Mouse (Mus musculus) testis, adult 2 months (tissue): ENCODE results near the gene Suv39h1. TPM values are rescaled to one million over a fixed set of nuclear protein-coding genes. Genes with fewer than 3 reads are reported as not detected.
"Not testable (repeated sequence)": the region's sequence is repeated elsewhere in the genome, so short reads cannot be mapped to it uniquely, and the experiment has no call there.

ENCODE experiments used
- H3K27ac ChIP-seq: fragments of 200-500 bp; 2 replicates; pipeline ENCODE4 v1.5.1; 2012; ENCODE audit warnings: low read depth, low read length; ENCODE audit not compliant: control insufficient read depth, insufficient read depth
- H3K27me3 ChIP-seq: fragments of 200-500 bp; 2 replicates; pipeline ENCODE4 v1.6.1; 2012; ENCODE audit warnings: mild to moderate bottlenecking, low read length, moderate library complexity; ENCODE audit not compliant: control insufficient read depth, insufficient read depth
- H3K36me3 ChIP-seq: fragments of 200-500 bp; 2 replicates; pipeline ENCODE4 v1.6.1; 2012; ENCODE audit warnings: mild to moderate bottlenecking, low read length; ENCODE audit not compliant: control insufficient read depth, insufficient read depth
- H3K4me1 ChIP-seq: fragments of 200-500 bp; 2 replicates; pipeline ENCODE4 v1.6.1; 2012; ENCODE audit warnings: low read length; ENCODE audit not compliant: control insufficient read depth, insufficient read depth
- H3K4me3 ChIP-seq: fragments of 200-500 bp; 2 replicates; pipeline ENCODE4 v1.5.1; 2012; ENCODE audit warnings: low read depth, mild to moderate bottlenecking, low read length, moderate library complexity, mixed read lengths; ENCODE audit not compliant: control insufficient read depth
- CTCF ChIP-seq: fragments of 200-500 bp; IDR thresholded peaks from 2 replicates; pipeline ENCODE4 v1.5.1; 2012; ENCODE audit warnings: low read depth, mild to moderate bottlenecking, inconsistent platforms, low read length, moderate library complexity; ENCODE audit not compliant: control insufficient read depth, insufficient read depth, insufficient replicate concordance
- POLR2A ChIP-seq: fragments of 200-500 bp; IDR thresholded peaks from 2 replicates; pipeline ENCODE4 v1.6.1; 2012; ENCODE audit warnings: low read depth, mild to moderate bottlenecking, inconsistent platforms, low read length, moderate library complexity; ENCODE audit not compliant: control insufficient read depth
- polyA plus RNA-seq: library from polyadenylated mRNA; depleted of rRNA; stranded (reverse); fragments of >200 nt; gene quantifications from 2 replicates; pipeline ENCODE4 v1.2.3, GENCODE M21; 2012

The Suv39h1 gene
- polyA plus RNA-seq, 1 experiment: 10.0 TPM

- TF ChIP-seq POLR2A (no peak), CTCF (no peak)
- no peak overlapping the region for H3K4me3 ChIP-seq
- H3K4me1 ChIP-seq: no peaks in the 10 kb centered on the region
- no peaks in the 10 kb centered on the region for H3K36me3 ChIP-seq
- no peak overlapping the region for H3K27ac ChIP-seq
- H3K27me3 ChIP-seq: no peaks in the 10 kb centered on the region
These were observed 11.1 kb upstream of the Suv39h1 start for GRCm38 (mm10) chrX:8085611-8086010.

DNA sequence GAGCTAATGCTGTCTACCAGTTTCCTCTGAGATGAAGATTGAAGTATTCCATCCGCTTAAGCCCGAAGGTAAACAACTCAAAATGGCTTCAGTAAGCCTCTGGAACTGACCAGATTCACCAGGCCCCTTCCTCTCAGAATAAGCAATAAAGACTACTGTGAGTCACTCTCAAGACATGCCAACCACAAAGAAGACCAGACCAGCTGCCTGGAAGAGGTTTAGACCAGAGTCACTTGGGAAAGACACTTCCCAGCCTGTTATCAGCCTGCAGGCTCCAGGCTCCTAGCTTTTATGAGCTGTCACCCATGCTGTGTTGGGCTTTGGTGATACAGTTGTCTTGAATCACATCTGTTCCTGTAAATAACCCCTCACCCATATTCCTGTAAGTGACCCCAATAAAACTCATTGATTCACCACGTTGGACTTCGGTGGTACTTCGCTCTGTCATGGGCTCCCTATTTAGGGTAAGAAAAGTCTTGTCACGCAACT lies 10.3 kb upstream of the Suv39h1 start:
- Histone ChIP-seq H3K4me1 (no peaks in the 10 kb centered on the region), H3K27me3 (no peaks in the 10 kb centered on the region), H3K36me3 (no peaks in the 10 kb centered on the region), H3K27ac (no peak overlapping the region), H3K4me3 (no peak overlapping the region)
- TF ChIP-seq POLR2A: no peak
- TF ChIP-seq CTCF: no peak

DNA sequence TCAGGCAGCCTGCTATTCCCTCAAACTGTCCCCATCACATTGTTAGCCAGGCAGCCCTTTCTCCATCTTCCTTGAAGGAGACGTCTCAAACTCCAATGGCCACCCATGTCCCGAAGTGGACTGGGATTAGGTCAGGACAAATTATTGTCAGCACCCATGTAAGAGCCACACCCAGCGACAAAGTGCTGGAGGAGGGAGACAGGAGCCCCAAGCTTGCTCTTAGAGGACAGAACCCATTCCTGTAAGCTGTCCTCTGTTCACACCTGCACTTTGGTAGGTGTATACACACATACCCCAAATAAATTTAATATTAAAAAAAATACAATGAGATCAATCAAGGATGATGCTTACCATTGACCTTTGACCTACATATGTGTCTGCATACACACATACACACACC lies 544 bp upstream of the Suv39h1 start:
- peak overlapping the region; percentile 94 for H3K4me3 ChIP-seq

DNA sequence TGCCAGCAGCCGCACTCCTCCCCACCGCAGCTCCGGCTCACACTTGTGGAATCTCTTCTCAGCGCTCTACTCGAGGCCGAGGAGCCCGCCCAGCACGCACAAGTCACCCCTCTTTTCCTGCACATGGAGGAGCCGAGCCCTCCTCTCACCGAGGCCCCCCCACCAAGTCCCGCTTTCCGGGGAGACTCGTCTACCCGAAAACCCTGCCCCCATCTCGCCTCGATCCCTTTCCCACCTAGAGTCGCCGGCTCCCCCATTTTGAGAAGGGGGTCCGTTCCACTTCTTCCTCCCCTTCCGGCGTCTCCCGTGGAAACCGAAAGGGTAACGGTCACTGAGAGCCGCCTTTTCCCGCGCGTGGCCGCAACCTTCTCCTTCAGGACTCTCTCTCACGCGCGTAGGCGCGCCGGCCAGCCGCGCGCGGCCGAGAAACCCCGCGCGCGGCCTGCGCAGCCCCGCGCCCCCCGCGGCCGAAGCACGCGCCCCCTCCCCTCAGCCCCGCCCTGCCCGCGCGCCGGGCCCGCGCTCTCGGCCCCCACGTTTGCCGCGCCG lies 605 bp downstream of the Suv39h1 start:
- H3K4me1 ChIP-seq: peaks cover 7% of the 10 kb centered on the region
- no peaks in the 10 kb centered on the region for H3K36me3 ChIP-seq
- H3K27me3 ChIP-seq: no peaks in the 10 kb centered on the region
- TF ChIP-seq CTCF (no peak), POLR2A (no peak)
- H3K4me3 ChIP-seq: peak overlapping the region; percentile 94
- peak overlapping the region; percentile 96 for H3K27ac ChIP-seq

More for the DNA sequence above, 544 bp upstream of the Suv39h1 start:
- Histone ChIP-seq H3K27me3 (no peaks in the 10 kb centered on the region), H3K4me1 (peaks cover 7% of the 10 kb centered on the region), H3K36me3 (no peaks in the 10 kb centered on the region), H3K27ac (peak overlapping the region; percentile 77)
- no peak for TF ChIP-seq POLR2A
- TF ChIP-seq CTCF: no peak

DNA sequence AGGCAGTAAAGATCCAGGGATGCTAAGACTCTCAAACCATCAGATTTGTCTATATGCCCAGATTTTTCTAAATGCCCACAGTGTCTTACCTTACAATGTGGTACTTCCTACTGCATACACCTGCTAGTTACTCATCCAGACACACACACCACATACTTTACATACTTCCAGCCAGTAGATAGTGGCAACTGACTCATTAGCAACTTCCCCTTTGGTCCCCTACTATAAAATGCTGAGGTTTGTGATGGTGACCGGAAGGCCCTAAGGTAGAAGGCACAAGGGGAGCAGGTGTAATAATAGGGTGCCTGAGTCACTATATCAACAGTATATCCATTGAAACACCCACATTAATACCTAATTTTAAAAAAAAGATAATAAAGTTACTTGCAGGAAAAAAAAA lies 5.4 kb downstream of the Suv39h1 start:
- TF ChIP-seq CTCF (no peak), POLR2A (no peak)
- Histone ChIP-seq H3K4me1 (peaks cover 4% of the 10 kb centered on the region; the same call in 1 of the 2 replicates), H3K27ac (no peak overlapping the region), H3K27me3 (no peaks in the 10 kb centered on the region), H3K4me3 (no peak overlapping the region), H3K36me3 (no peaks in the 10 kb centered on the region)

DNA sequence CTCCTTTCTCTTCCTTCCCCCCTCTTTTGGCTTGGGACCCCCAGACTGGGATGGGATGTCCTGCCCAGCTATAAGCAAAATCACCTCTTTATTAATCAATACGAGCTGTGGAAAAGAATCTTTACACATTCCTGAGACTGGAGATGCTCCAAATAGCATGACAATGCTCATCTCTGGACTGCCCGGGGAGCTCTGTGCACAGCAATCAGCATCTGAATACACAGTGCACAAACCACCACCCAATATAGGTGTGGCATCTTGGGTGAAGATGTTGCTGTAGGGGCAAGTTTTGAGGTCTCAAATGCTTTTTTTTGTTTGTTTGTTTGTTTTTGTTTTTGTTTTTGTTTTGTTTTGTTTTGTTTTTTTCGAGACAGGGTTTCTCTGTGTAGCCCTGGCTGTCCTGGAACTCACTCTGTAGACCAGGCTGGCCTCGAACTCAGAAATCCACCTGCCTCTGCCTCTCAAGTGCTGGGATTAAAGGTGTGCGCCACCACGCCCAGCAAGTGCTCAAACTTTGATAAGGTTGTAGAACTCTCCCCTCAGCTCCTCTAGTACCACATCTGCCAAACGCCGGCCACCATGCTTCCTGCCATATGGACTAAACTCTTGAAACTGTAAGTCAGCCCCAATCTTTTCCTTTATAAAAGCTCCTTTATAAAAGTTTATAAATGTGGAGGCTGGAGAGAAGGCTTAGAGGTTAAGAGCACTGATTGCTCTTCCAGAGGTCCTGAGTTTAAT lies 23.3 kb downstream of the Suv39h1 start:
- not testable (repeated sequence) for H3K4me3 ChIP-seq, H3K27me3 ChIP-seq, H3K36me3 ChIP-seq, H3K4me1 ChIP-seq, H3K27ac ChIP-seq

GRCm38 (mm10) chrX:8033009-8033408 lies 41.6 kb downstream of the Suv39h1 start:
- Histone ChIP-seq H3K27me3 (no peaks in the 10 kb centered on the region), H3K36me3 (no peaks in the 10 kb centered on the region), H3K4me1 (no peaks in the 10 kb centered on the region), H3K27ac (no peak overlapping the region), H3K4me3 (no peak overlapping the region)
- TF ChIP-seq POLR2A: no peak
- no peak for TF ChIP-seq CTCF
